Mouse (Mus musculus) limb, embryonic 11.5 days (tissue): ENCODE data around the gene Gp1bb. TPM values are rescaled to one million over a fixed set of nuclear protein-coding genes. Genes with fewer than 3 reads are reported as not detected.

ENCODE experiments used
- ATAC-seq: fragments of 200-750 bp; cut with Nextera tagmentation; 2 replicates; pipeline ENCODE4 v1.8.0; 2017; ENCODE audit warnings: low read depth; ENCODE audit not compliant: insufficient number of reproducible peaks, low FRiP score, low TSS enrichment
- DNase-seq: peaks from one replicate; pipeline ENCODE4 v3.0.0-alpha.2; 2015; ENCODE audit warnings: low spot score
- H3K27ac ChIP-seq: fragments of 300-500 bp; sonication (generic); replicated peaks from 2 replicates; pipeline ENCODE4 v1.5.1; 2014; ENCODE audit warnings: low read depth, mild to moderate bottlenecking, low read length
- H3K27me3 ChIP-seq: fragments of 300-500 bp; sonication (generic); 2 replicates; pipeline ENCODE4 v1.6.1; 2014; ENCODE audit warnings: mild to moderate bottlenecking, low read length, mixed read lengths; ENCODE audit not compliant: control insufficient read depth, insufficient read depth
- H3K36me3 ChIP-seq: fragments of 300-500 bp; sonication (generic); 2 replicates; pipeline ENCODE4 v1.6.1; 2014; ENCODE audit warnings: mild to moderate bottlenecking, low read length, moderate library complexity, mixed read lengths; ENCODE audit not compliant: control insufficient read depth, insufficient read depth
- H3K4me1 ChIP-seq: fragments of 300-500 bp; sonication (generic); 2 replicates; pipeline ENCODE4 v1.6.1; 2014; ENCODE audit warnings: low read length, mixed read lengths; ENCODE audit not compliant: control insufficient read depth, insufficient read depth
- H3K4me2 ChIP-seq: fragments of 300-500 bp; sonication (generic); 2 replicates; pipeline ENCODE4 v1.6.1; 2014; ENCODE audit warnings: low read depth, mild to moderate bottlenecking, moderate library complexity; ENCODE audit not compliant: severe bottlenecking
- H3K4me3 ChIP-seq: fragments of 300-500 bp; sonication (generic); 2 replicates; pipeline ENCODE4 v1.5.1; 2014; ENCODE audit warnings: low read depth, low read length
- H3K9ac ChIP-seq: fragments of 300-500 bp; sonication (generic); 2 replicates; pipeline ENCODE4 v1.6.1; 2014; ENCODE audit warnings: mild to moderate bottlenecking, low read length
- H3K9me3 ChIP-seq: fragments of 300-500 bp; sonication (generic); 2 replicates; pipeline ENCODE4 v1.6.1; 2016; ENCODE audit warnings: low read length; ENCODE audit not compliant: control insufficient read depth
- WGBS: fragments of 180-500 bp; shearing (Covaris S2); extraction: QIAGEN DNeasy Blood & Tissue Kit; methylation state at CpG from one replicate; pipeline ENCODE4 v1.1.7; 2014; 5-methylcytosine and 5-hydroxymethylcytosine counted together
- polyA plus RNA-seq: library from polyadenylated mRNA; unstranded; fragments of >200 nt; fragmentation: Nextera tagmentation; extraction: Ambion mirVana; gene quantifications from 2 replicates; pipeline ENCODE4 v1.2.1, GENCODE M21; 2014

The Gp1bb gene
- polyA plus RNA-seq, 1 experiment from 2014 or later = 4.5 TPM

DNA sequence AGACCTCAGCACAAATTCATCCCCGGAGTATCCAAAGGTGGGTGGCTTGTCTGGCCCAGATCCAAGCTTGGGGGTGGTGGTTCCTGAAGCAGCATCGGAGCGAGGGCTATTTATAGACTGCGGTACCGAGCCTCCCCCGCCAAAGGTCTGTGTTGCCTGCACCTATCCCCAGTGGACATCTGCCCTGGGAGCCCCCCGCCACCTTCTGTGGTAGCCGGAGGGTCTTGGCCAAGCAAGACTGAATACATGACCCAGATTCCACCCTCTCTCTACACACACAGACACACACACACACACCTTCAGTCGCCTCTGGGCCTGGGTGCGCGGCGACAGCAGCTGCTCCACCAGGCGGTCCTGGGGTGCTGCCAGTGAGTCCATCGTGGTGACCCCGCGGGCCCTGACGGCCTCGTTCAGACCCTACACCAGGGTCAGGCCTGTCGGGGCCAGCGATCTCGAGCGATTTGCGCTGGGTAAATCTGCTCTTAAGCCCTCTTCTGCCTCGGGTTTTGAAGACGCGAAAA, 3.6 kb upstream of the Gp1bb start:
- peaks cover 24% of the 10 kb centered on the region for H3K4me1 ChIP-seq
- H3K9me3 ChIP-seq = no peaks in the 10 kb centered on the region
- H3K4me2 ChIP-seq = peak overlapping the region; percentile 88
- DNase-seq (no peak), ATAC-seq (no peak)
- peak overlapping the region; percentile 37 for H3K4me3 ChIP-seq
- WGBS = 10% methylated on average over 26 of the region's 26 CpGs
- H3K27me3 ChIP-seq = peaks cover 68% of the 10 kb centered on the region
- H3K36me3 ChIP-seq = no peaks in the 10 kb centered on the region
- H3K27ac ChIP-seq = no peak overlapping the region
- peak overlapping the region; percentile 24; the same call in 1 of the 2 replicates for H3K9ac ChIP-seq

DNA sequence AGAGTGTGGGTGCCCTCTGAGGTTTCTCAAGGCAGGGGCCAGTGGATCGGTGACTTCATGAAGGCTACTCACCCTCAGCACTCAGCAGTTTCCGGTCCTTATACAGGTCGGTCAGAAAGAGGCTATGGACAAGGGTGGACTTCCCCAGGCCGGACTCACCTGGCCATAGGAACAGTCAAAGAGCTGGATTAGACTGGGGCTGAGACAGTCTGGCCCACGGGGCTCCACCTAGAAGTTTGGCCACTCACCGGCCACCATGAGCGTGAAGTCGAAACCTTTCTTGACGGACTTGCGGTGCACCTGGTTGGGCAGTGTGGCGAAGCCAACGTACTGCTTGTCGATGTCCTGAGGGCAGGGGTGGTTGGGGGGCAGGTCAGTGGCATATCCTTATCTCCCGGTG, 2.9 kb upstream of the Gp1bb start:
- 40% methylated on average over 14 of the region's 14 CpGs for WGBS

DNA sequence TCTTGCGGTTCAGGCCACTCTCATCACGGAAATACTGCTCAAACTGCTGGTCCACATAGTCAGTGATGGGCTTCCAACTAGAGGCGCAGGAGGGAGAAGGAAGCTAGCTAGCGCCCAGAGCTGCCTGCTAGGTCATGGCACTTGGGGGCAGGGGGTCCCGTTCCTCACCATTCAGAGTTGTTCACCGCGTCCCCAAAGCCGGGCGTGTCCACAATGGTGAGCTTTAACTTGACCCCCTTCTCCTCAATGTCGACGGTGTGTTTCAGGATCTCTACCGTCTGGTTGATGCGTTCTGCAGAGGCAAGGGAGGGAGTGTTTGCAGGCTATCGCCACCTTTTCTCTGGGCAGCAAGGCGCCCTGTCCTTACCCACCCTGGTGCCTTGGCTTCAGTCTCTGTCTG, 2.4 kb upstream of the Gp1bb start:
- no peak overlapping the region for H3K4me3 ChIP-seq
- no peak overlapping the region for H3K4me2 ChIP-seq
- no peak overlapping the region for H3K9ac ChIP-seq
- H3K27ac ChIP-seq = no peak overlapping the region
- H3K9me3 ChIP-seq = no peaks in the 10 kb centered on the region
- peaks cover 80% of the 10 kb centered on the region for H3K27me3 ChIP-seq
- no peak for ATAC-seq
- DNase-seq = no peak
- no peaks in the 10 kb centered on the region for H3K36me3 ChIP-seq
- 20% methylated on average over 15 of the region's 15 CpGs for WGBS
- H3K4me1 ChIP-seq = peaks cover 27% of the 10 kb centered on the region

More for the DNA sequence above, 2.9 kb upstream of the Gp1bb start:
- DNase-seq (peak; percentile 25), ATAC-seq (no peak)
- Histone ChIP-seq H3K36me3 (no peaks in the 10 kb centered on the region), H3K4me1 (peaks cover 27% of the 10 kb centered on the region), H3K9ac (no peak overlapping the region), H3K27me3 (peaks cover 76% of the 10 kb centered on the region), H3K4me2 (no peak overlapping the region), H3K9me3 (no peaks in the 10 kb centered on the region), H3K4me3 (no peak overlapping the region), H3K27ac (no peak overlapping the region)

DNA sequence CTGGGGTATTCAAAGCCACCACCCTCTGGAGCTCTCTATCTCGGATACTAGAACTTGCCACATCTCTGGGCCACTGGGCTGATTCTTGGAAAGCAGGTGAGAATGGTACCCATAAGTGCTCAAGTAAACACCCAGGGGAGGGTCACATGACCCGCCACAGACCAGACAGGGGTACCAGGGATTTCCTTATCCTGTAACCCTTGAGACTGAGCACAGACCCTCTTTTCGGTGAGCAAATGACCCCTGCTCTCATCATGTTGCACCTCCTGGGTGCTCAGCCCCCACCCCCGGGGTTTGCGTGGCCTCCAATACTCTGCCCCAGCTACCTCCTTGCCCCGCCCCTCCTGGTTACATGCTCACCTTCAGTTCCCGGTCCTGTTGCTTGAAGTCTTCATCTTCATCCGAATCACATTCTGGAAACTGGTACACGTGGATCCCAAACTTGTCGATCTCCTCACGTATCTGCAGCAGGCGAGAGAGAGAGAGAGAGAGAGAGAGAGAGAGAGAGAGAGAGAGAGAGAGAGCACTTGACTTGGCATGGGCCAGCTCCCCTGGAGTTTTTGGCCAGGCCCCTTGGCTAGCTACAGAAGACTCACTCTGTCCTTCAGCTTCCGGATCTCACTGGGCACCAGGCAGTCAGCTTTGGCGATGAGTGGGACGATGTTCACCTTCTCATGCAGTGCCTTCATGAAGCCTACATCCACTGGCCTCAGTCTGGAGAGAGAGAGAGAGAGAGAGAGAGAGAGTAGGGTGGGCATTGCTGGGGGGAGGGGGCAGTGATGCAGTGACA, 1.7 kb upstream of the Gp1bb start:
- DNase-seq = no peak
- H3K4me3 ChIP-seq = no peak overlapping the region
- no peak overlapping the region for H3K4me2 ChIP-seq

DNA sequence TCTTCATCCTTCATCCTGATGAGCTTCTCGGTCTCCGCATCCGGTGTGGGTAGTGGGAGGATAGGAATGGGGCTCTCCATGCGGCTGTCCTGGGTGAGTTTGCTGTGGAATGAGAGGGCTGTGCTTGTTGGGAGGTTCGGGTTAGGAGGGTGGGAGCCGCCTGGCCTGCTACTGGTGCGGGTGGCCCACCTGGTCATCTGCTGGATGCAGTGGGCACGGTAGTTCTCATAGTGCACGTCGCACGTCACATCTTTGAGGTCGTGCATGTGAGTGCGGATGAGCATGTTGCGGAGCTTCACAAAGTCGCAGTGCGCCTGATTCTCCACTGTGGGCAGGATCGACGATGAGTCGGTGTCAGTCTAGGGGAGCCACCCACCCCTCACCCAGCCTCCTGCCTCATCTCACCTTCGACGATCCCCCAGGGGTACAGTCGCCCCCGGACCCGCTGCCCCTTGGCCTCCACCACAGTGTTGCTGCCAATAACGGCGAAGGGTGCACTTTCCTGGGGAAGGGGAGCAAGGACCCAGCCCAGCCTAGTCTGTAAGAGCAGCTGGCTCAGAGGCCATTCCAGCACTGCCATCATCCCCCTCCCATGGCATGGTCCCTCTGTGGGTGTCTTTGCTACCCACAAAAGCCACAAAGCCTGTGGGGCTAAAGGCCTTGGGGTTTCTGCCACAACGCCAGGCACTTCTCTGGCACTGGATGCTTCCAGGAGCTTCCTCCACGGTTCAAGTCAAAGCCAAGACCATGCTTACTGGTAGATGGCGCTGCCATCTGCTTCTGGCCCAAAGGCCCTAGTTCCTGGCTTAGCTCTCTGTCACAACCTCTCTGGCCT, 930 bp upstream of the Gp1bb start:
- no peak overlapping the region for H3K9ac ChIP-seq
- H3K9me3 ChIP-seq = no peaks in the 10 kb centered on the region
- H3K4me1 ChIP-seq = peaks cover 16% of the 10 kb centered on the region
- peaks cover 95% of the 10 kb centered on the region for H3K27me3 ChIP-seq
- H3K4me3 ChIP-seq = no peak overlapping the region
- ATAC-seq (no peak), DNase-seq (no peak)
- H3K36me3 ChIP-seq = no peaks in the 10 kb centered on the region
- no peak overlapping the region for H3K27ac ChIP-seq
- 21% methylated on average over 29 of the region's 29 CpGs for WGBS
- H3K4me2 ChIP-seq = no peak overlapping the region

More for the DNA sequence above, 1.7 kb upstream of the Gp1bb start:
- no peaks in the 10 kb centered on the region for H3K36me3 ChIP-seq
- H3K27ac ChIP-seq = no peak overlapping the region
- H3K9ac ChIP-seq = no peak overlapping the region
- no peaks in the 10 kb centered on the region for H3K9me3 ChIP-seq
- ATAC-seq = no peak
- 24% methylated on average over 15 of the region's 15 CpGs for WGBS
- H3K4me1 ChIP-seq = peaks cover 24% of the 10 kb centered on the region
- peaks cover 87% of the 10 kb centered on the region for H3K27me3 ChIP-seq

DNA sequence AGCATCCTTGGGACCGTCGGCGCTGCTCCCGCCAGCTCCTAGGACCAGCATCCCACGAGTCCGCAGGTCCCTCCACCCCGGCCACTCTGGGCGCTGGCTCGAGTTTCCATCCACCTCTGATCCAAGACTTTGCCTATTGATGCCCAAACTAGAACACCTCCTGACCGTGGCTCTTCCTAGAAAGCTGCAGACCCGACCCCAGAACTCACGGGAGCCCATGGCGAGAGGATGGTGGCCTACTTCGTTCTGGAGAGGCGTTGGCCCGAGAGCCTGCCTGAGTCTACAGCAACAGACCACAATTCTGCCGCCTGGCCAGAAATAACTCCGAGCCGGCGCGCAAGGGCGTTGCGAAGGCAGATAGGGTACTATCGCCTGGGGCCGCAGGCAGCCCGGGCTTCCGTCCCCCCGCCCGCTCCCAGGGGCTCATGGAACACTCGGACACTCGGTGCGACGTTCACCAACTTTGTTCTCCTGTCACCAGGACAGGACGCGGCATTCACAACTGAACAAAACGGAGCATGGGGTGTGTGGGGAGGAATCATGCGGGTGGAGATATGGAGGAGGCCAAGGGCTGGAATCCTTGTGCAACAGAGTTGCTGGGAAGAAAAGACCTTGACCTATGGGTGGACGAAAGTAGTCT, 721 bp downstream of the Gp1bb start:
- peaks cover 24% of the 10 kb centered on the region for H3K4me1 ChIP-seq
- no peaks in the 10 kb centered on the region for H3K9me3 ChIP-seq
- H3K4me3 ChIP-seq = peak overlapping the region; percentile 41
- no peaks in the 10 kb centered on the region for H3K36me3 ChIP-seq
- peak overlapping the region; percentile 89 for H3K4me2 ChIP-seq
- DNase-seq = peak; percentile 63
- no peak overlapping the region; the same call in 1 of the 2 replicates for H3K9ac ChIP-seq
- H3K27me3 ChIP-seq = peaks cover 88% of the 10 kb centered on the region
- no peak overlapping the region for H3K27ac ChIP-seq
- 1% methylated on average over 38 of the region's 38 CpGs for WGBS
- ATAC-seq = no peak

DNA sequence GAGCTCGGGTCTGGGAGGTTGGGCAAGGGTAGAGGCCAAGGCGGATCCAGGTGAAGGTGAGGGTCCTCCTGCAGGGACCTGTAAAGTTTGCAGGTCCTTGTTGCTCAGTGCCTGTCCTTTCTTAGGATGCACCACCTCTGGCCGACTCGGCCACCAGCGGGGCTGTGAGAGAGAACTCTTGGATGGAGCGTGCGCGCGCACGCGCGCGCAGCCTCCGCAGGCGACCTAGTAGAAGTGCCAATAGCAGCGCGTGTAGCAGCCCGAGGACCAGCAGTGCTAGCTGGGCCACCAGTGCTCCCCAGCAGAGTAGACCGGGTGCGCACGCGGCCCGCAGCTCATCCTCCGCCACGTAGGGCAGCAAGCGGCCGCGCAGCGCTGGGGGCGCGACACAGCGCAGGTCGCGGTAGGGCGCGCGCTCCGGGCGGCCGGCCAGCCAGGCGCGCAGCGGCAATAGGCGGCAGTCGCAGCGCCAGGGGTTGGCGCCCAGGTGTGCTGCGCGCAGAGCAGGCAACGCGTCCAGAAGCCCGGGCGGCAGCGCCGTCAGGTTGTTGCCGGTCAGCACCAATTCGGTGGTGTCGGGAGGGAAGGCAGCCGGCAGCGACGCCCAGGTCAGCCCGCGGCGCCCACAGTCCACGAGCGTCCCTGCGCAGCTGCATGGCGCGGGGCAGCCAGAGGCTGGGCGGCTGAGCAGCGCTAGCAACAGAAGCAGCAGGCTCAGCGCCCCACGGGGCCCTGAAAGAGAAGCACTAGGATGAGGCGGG, 1.4 kb downstream of the Gp1bb start:
- Histone ChIP-seq H3K4me3 (peak overlapping the region; percentile 41), H3K9ac (peak overlapping the region; percentile 32; the same call in 1 of the 2 replicates), H3K36me3 (no peaks in the 10 kb centered on the region), H3K27me3 (peaks cover 81% of the 10 kb centered on the region), H3K27ac (no peak overlapping the region), H3K4me1 (peaks cover 22% of the 10 kb centered on the region), H3K9me3 (no peaks in the 10 kb centered on the region), H3K4me2 (peak overlapping the region; percentile 89)
- under 1% methylated on average over 74 of the region's 74 CpGs for WGBS
- DNase-seq = peak; percentile 68
- ATAC-seq = no peak
